Comparison of ENCODE assay signal across 23 mouse cellular contexts in the genomic region with DNA sequence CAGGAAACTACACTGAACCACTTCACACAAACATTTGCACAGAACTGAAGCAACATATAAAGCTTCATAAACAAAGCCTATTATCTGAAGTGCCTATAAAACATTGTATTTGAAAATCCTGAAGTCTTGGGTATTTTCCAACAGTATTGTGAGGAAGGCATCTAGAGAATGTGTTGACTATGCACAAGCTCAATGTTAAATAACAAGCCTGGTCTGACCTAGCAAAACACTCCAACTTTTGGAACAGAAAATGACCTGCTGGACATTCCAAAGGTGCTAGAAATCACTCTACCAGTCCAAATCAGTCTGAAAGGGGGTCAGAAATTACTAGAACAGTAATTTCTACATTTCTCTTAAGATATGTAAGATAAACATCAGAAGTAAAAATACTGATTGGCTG. TPM values are rescaled to one million over a fixed set of nuclear protein-coding genes. Genes with fewer than 3 reads are reported as not detected.
A peak's percentile ranks its signal among the peaks of the same experiment; 100 is the strongest.
DNase-seq lines count a peak whose midpoint lies in the region; ATAC-seq lines count a peak whose summit lies in the region.
"Had no signal": no experiment of that assay in that cellular context is flagged by ENCODE, and none has a peak within 500 bp of the region (broad histone marks: within the 10 kb centered on the region; RNA-seq: fewer than 3 reads in every experiment).

No protein-coding gene starts in this region.

- H3K4me1 ChIP-seq in heart, embryonic 15.5 days (replicated peaks) = peaks cover 39% of the 10 kb centered on the region
- H3K4me1 ChIP-seq in heart, embryonic 10.5 days = peaks cover 22% of the 10 kb centered on the region
- peaks cover 12% of the 10 kb centered on the region; the same call in 1 of the 2 replicates for H3K4me1 ChIP-seq in kidney, embryonic 16.5 days (ENCODE audit: insufficient read depth, low read length)
- H3K4me1 ChIP-seq in forebrain, embryonic 11.5 days (replicated peaks; ENCODE audit: control insufficient read depth, insufficient read depth, low read length) = no peaks in the 10 kb centered on the region
- H3K4me1 ChIP-seq: forebrain, embryonic 12.5 days; hindbrain, embryonic 15.5 days; midbrain, embryonic 15.5 days had no signal

- ATAC-seq in heart, embryonic 15.5 days (replicated peaks; ENCODE audit: insufficient number of reproducible peaks, insufficient read depth, low FRiP score, low read depth) = no peak
- ATAC-seq in kidney, embryonic 16.5 days (ENCODE audit: low FRiP score, low TSS enrichment) = no peak
- no peak for ATAC-seq in forebrain, embryonic 11.5 days (replicated peaks; ENCODE audit: low FRiP score)
- ATAC-seq: midbrain, embryonic 15.5 days; Patski had no signal

- H3K4me3 ChIP-seq in heart, embryonic 15.5 days = no peak overlapping the region
- no peak overlapping the region for H3K4me3 ChIP-seq in heart, embryonic 10.5 days
- H3K4me3 ChIP-seq in kidney, embryonic 16.5 days (ENCODE audit: low read length) = no peak overlapping the region
- H3K4me3 ChIP-seq in forebrain, embryonic 11.5 days (ENCODE audit: low read depth, low read length) = no peak overlapping the region
- H3K4me3 ChIP-seq: forebrain, embryonic 12.5 days; heart, embryonic 13.5 days; hindbrain, embryonic 15.5 days; limb, embryonic 13.5 days; midbrain, embryonic 15.5 days; myocyte; neural tube, embryonic 13.5 days had no signal

- DNase-seq in heart, embryonic 10.5 days (ENCODE audit: low spot score) = no peak
- DNase-seq in kidney, adult 9 months = peak; percentile 88
- peak; percentile 47 for DNase-seq in lung, postnatal 25 days (ENCODE audit: low spot score)
- no peak for DNase-seq in lung, postnatal 4 days
- no peak for DNase-seq in forebrain, embryonic 11.5 days (ENCODE audit: low spot score)
- DNase-seq: adrenal gland, adult 8-10 months; cerebellum, adult 11-12 months; cerebellum, postnatal 14 days; layer of hippocampus, adult 9-11 months; retina, postnatal 1 day; right cerebral cortex, postnatal 25 days; spleen, adult 18-20 months had no signal

- H3K36me3 ChIP-seq in heart, embryonic 15.5 days = no peaks in the 10 kb centered on the region
- H3K36me3 ChIP-seq in heart, embryonic 10.5 days = no peaks in the 10 kb centered on the region
- no peaks in the 10 kb centered on the region for H3K36me3 ChIP-seq in kidney, embryonic 16.5 days (ENCODE audit: insufficient read depth, low read length)
- no peaks in the 10 kb centered on the region for H3K36me3 ChIP-seq in forebrain, embryonic 11.5 days (ENCODE audit: control insufficient read depth, insufficient read depth, low read length)
- H3K36me3 ChIP-seq: forebrain, embryonic 12.5 days; hindbrain, embryonic 15.5 days; limb, embryonic 13.5 days; midbrain, embryonic 15.5 days; neural tube, embryonic 13.5 days had no signal

- peak overlapping the region; percentile 24; the same call in 1 of the 2 replicates for H3K27ac ChIP-seq in heart, embryonic 15.5 days
- no peak overlapping the region for H3K27ac ChIP-seq in heart, embryonic 10.5 days
- no peak overlapping the region for H3K27ac ChIP-seq in kidney, embryonic 16.5 days (ENCODE audit: low read length)
- no peak overlapping the region for H3K27ac ChIP-seq in forebrain, embryonic 11.5 days (ENCODE audit: low read depth, low read length)
- H3K27ac ChIP-seq: forebrain, embryonic 12.5 days; hindbrain, embryonic 15.5 days; limb, embryonic 13.5 days; liver, embryonic 14.5 days; midbrain, embryonic 15.5 days; neural tube, embryonic 13.5 days had no signal

- H3K4me2 ChIP-seq in heart, embryonic 15.5 days = no peak overlapping the region
- H3K4me2 ChIP-seq in kidney, embryonic 16.5 days (replicated peaks; ENCODE audit: low read depth, low read length) = no peak overlapping the region
- H3K4me2 ChIP-seq in forebrain, embryonic 11.5 days (ENCODE audit: low read depth, low read length, severe bottlenecking) = no peak overlapping the region
- H3K4me2 ChIP-seq: forebrain, embryonic 12.5 days; heart, embryonic 13.5 days; hindbrain, embryonic 15.5 days; limb, embryonic 13.5 days; midbrain, embryonic 15.5 days; neural tube, embryonic 13.5 days had no signal

- no peaks in the 10 kb centered on the region for H3K9me3 ChIP-seq in heart, embryonic 15.5 days (replicated peaks)
- no peaks in the 10 kb centered on the region for H3K9me3 ChIP-seq in heart, embryonic 10.5 days
- peaks cover 3% of the 10 kb centered on the region; the same call in 1 of the 2 replicates for H3K9me3 ChIP-seq in kidney, embryonic 16.5 days (ENCODE audit: low read length)
- no peaks in the 10 kb centered on the region for H3K9me3 ChIP-seq in forebrain, embryonic 11.5 days (ENCODE audit: control insufficient read depth, low read length)
- H3K9me3 ChIP-seq: forebrain, embryonic 12.5 days; heart, embryonic 13.5 days; hindbrain, embryonic 15.5 days; limb, embryonic 13.5 days; midbrain, embryonic 15.5 days; neural tube, embryonic 13.5 days had no signal

- H3K9ac ChIP-seq in heart, embryonic 15.5 days = no peak overlapping the region
- no peak overlapping the region for H3K9ac ChIP-seq in kidney, embryonic 16.5 days (replicated peaks; ENCODE audit: low read length)
- H3K9ac ChIP-seq in forebrain, embryonic 11.5 days (ENCODE audit: low read length) = no peak overlapping the region
- H3K9ac ChIP-seq: forebrain, embryonic 12.5 days; heart, embryonic 13.5 days; hindbrain, embryonic 15.5 days; limb, embryonic 13.5 days; liver, embryonic 14.5 days; midbrain, embryonic 15.5 days; neural tube, embryonic 13.5 days had no signal

- H3K27me3 ChIP-seq in heart, embryonic 15.5 days = no peaks in the 10 kb centered on the region
- H3K27me3 ChIP-seq in heart, embryonic 10.5 days (ENCODE audit: insufficient read depth, poor library complexity, severe bottlenecking) = no peaks in the 10 kb centered on the region
- no peaks in the 10 kb centered on the region for H3K27me3 ChIP-seq in kidney, embryonic 16.5 days (ENCODE audit: insufficient read depth, low read length)
- H3K27me3 ChIP-seq in forebrain, embryonic 11.5 days (ENCODE audit: control insufficient read depth, insufficient read depth, low read length) = no peaks in the 10 kb centered on the region
- H3K27me3 ChIP-seq: forebrain, embryonic 12.5 days; heart, embryonic 13.5 days; hindbrain, embryonic 15.5 days; limb, embryonic 13.5 days; midbrain, embryonic 15.5 days; neural tube, embryonic 13.5 days; Patski had no signal

RNA-seq across cellular contexts. Expression of a gene that starts 12.1 kb away (rescaled TPM):
- 34.5 and 36.9 TPM in 2 replicates for polyA plus RNA-seq in heart, embryonic 15.5 days (2015; fragmentation: Nextera tagmentation; extraction: Ambion mirVana)
- polyA plus RNA-seq in heart, embryonic 10.5 days (2016; fragmentation: Nextera tagmentation; extraction: Ambion mirVana) = 34.2 and 48.1 TPM in 2 replicates
- 11.4 and 12.1 TPM in 2 replicates for polyA plus RNA-seq in kidney, embryonic 16.5 days (2015; fragmentation: Nextera tagmentation; extraction: Ambion mirVana)
- polyA plus RNA-seq in forebrain, embryonic 11.5 days (2014; fragmentation: Nextera tagmentation; extraction: Ambion mirVana) = 9.4 and 12.0 TPM in 2 replicates

Comparison
In these comparisons a context has a peak if more than half of its experiments do, and no peak if none do; other contexts are left out.
1. DNase-seq: peak in kidney, adult 9 months (single experiment) and lung, postnatal 25 days (single experiment); none in heart, embryonic 10.5 days (single experiment), lung, postnatal 4 days (0 of 2) and forebrain, embryonic 11.5 days (single experiment).